Mouse (Mus musculus) lung, adult 2 months (tissue): ENCODE results near the gene Senp2.

Experiments used
- CTCF ChIP-seq: fragments of 200-500 bp; IDR thresholded peaks from 2 replicates; pipeline ENCODE4 v1.5.1; 2011; ENCODE audit warnings: mild to moderate bottlenecking, low read length, control low read depth; ENCODE audit not compliant: insufficient read depth
- POLR2A ChIP-seq: fragments of 200-500 bp; IDR thresholded peaks from 2 replicates; pipeline ENCODE4 v1.6.1; 2011; ENCODE audit warnings: low read depth, mild to moderate bottlenecking, control low read depth, low read length, borderline replicate concordance; ENCODE audit errors: extremely low read depth

DNA sequence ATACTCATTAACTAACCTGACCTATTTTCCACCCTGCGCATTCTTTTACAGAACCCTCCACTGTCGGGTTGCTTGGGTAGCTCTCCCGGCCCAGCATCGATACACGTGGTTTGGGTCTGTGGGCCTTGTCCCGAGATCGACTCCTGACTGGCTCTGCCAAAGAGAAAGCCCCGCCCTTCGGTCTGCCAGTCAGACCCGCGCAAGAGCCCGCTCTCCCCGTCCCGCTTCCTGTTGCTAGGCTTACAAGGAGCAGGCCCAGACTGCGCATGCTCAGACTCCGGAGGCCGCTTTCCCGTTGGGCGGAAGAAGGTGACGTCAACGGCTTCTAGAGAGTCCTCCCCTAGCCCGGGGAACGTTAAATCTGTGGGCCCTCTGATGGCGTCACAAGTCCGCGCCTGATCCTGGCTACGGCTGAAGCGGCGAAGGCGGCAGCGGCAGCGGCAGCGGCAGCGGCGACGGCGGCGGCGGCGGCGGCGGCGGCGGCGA, at the start of gene Senp2:
- TF ChIP-seq CTCF (no peak), POLR2A (peak; percentile 54; the same call in 1 of the 2 replicates)
